Mouse (Mus musculus) right cerebral cortex, postnatal 14 days (tissue): Measurements from ENCODE around the gene Cnih3.

ENCODE experiments used
- DNase-seq: peaks from one replicate; pipeline ENCODE4 v3.0.0; 2022

The Cnih3 gene

DNA sequence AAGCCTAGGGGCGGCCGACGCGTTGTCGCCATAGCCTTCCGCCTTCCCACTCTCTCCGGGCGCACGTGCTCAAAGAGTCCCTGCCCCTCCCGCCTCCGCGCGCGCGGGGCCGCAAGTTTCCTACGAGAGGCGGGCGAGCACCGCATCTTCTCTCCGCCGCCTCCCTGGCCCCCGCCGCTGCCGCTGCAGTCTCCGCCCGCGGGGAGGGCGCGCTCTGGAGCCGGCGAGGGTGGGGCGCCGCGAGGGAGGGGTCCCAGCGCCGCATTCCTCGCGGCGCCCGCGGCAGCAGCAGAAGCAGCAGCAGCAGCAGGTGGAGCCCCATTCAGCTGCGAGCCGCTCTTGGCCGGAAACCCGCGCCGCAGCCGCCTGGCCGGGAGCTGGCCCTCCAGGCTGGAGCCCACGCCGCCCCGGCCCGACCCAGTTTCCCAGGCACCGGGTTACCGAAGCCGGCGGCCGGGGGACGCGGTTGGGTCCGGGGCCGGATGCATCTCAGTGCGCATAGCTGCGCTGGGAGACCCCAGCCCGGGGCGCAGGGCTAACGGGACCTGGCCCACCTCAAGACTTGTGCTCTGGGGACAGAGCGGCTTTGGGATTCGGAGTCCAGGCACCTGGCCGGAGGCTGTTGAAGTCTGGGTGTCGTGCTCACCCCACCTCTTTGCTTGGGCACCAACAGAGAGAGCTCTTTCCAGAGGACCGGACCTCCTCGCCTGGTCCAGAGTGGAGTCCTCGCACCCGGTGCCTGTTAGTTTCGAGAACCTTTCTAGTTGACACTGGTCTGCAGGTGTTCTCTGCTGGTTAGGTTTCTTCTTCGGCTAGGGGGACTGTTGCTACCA is at the start of gene Cnih3:
Gene Cnih3 (plus strand): TSS at position 262 of the 833 bp plus-strand sequence.
- peak; percentile 70 for DNase-seq

DNA sequence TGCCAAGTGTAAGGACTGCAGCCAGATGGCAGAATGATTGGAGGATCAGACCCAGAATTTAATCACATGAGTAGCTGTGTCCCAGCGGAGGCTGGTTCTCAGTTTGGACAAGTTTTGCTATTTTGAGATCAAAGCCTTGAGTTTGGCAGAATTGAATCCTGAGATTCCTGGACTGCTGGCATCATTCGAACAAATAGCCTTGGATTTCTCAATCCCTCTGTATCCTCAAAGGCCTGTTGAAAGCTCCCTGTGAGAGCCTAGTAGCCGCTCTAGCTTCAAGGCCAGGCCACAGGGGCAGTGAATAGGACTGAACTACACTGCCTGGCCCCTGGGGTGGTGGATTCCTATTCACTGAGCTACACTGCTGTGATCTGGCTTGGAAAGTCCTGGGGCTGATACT is 44.4 kb upstream of the Cnih3 start:
- no peak for DNase-seq

DNA sequence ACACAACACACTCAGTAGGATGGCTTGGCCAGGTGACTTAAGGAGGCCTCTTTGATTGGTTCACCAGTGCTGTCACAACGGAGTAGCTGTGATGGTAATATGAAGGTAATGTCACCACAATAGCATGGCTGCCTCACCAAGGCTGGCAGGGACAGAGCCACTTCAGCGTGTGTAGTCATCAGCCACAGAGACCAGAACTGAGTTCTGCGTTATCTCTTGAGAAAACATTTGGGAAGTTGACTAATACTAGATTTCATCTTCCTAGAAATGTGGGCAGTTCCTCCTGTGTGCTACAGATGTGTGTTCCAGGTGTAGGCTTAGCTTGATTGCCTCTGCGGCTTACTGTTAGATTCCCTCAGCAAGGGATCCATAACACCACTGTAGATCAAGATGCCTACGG is 41.7 kb upstream of the Cnih3 start:
- no peak for DNase-seq

DNA sequence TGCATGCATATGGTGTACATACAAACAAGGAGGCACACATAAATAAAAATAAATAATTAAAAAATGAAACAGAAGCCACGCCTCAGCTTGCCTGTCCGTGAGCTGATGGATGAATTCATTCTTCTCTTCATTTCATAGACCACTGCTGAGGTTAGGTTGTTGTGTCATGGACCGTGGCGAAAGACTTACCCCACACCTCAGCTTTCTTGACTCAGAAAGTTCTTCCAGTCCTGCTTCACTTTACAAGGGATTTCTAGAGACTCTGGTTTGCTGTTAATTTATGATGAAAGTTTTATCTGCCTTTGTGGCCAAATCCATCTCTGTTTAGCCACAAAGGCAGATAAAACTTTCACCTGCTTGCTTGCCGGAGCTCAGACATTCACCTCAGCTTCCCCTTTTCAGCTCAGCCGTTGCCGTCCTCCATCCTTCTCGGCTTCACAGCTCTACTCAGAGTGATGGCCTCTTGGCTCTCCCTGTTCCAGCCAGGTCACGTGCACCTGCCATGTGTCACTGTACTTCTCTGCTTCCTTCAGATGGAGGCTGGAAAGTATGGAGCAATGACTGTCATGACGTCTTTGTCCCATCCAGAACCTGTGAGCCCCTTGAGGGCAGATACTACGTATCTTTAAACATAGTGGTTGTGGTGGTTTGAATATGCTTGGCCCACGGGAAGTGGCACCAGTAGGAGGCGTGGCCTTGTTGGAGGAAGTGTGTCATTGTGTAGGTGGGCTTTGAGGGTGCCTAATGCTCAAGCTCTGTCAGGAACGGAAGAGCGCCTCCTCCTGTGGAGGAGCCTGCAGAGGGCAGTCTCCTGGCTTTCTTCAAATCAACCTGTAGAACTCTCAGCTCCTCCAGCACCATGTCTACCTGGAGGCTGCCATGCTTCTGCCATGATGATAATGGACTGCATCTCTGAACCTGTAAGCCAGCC is 40.0 kb upstream of the Cnih3 start:
- DNase-seq = no peak

DNA sequence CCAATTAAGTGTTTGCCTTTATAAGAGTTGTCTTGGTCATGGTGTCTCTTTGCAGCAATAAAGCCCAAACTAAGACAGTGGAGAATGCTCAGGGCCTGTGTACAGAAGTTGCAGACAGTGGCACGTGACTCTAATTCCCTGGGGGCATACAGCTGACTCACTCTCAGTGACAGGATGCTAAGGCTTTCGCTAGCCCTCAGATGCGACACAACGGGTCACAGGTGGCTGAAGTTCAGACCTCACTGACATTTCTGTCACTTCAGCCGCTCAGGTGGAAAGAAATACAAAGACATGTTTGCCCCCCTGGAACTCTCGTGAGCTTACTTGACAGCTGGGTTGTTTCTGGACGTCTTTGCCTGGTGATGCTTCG is 39.4 kb upstream of the Cnih3 start:
- DNase-seq = no peak

DNA sequence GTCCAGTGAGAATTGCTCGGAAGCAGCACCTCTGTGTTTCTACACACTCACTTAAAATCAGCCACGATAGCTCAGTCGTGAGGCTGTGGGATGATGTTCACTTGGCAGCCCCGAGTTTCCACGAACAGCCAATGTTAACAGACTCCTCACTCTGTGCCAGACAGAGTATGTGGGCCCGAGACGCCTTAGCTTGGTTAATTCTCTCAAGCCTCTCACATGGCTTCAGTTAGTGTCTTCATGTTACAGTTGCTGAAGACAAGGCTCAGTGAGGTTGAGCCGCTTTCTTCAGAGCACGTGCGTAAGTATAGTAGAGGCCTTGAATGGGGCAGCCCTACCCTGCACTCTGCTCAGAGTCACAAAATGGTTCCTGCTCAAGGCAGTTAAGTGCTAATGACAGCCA is 38.1 kb upstream of the Cnih3 start:
- DNase-seq = no peak

DNA sequence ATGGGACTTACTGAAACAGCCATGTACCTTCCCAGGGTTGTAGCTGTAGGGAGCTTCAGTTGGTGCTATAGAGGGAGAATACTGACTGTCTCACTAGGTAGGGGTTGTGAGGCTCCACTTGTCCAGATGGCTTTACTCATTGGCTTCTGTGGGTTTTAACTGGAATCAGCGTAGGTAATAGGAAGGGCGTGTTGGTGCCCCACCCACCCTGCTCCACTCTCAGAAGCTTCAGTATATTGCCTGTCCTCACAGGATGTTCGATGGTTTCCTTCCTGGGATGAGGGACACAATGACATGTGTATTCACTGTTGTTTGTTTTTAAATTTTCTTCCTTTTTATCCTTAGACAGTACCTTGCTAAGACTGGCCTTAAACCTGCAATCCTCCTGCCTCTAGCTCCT is 37.1 kb upstream of the Cnih3 start:
- DNase-seq = no peak

DNA sequence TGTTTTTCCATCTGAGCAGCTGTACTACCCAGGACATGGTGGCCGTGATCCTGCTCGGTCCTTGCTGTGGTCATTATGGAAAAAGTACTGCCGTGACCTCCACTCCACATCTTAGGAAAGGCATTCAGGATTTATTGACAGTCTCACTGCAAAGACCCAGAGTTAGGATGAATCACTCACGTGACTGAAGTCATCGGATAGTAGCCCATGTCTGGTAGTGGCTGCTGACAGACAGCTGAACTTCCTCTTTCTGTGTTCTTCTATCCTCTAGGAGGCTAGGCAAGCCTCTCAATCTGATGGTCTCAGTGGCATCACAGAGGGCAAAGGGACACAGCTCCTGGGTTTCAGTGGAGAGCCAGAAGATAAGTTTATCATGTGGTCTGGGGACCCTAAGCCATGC is 35.9 kb upstream of the Cnih3 start:
- DNase-seq = no peak

DNA sequence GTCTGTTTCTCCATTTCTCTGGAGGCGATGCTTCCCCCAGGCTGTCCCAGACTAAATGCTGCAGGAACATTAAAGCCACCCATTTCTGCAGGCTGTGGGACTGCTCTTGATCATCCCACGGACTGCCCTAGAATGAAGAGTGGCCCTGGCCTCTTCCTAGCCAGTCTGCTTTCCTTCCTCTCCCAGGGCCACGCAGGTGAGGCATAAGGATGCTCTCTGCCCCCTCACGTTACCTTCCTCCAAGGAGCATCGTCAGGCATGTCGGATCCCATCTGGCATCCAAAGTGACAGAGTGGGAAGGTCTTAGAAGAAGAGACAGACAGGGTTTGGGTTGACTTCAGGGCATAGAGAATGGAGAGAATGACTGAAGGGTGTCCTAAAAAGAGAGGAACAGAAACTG is 33.0 kb upstream of the Cnih3 start:
- no peak for DNase-seq

DNA sequence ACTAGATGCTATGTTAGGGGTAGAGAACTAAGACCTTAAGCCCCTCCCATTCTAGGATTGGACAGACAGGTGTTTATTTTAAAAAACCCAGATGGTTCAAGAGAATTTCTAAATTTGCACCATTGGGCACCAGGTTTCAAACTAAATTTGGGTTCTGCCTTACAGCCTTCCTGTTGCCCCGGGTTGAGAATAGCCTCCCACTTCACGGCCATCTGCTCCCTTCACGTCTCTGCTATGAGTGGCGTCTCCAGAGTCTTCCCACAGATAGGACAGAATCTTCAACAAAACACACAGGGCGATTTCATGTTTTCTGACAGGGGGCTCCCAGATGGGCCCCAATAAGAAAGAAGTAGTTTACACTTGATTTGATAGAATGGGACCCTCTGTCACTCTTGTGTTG is 31.3 kb upstream of the Cnih3 start:
- DNase-seq = no peak

DNA sequence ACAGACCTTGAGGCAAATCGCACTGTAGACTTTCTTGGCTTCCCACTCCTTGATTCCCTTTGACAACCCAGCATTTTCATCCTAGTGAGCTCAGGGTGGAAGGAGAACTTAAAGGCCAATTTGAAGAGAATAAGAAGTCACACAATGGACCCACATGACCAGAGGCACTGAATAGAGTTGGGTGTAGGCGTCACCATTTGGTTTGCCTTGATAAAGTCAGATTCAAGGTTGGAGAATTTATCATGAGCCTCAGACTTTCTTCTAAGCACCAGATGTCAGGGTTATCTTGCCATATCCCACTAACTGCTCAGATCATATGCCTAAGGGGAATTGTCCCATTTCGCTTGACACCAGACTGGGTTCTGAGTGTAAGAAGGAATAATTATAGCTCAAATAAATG is 29.3 kb upstream of the Cnih3 start:
- no peak for DNase-seq

DNA sequence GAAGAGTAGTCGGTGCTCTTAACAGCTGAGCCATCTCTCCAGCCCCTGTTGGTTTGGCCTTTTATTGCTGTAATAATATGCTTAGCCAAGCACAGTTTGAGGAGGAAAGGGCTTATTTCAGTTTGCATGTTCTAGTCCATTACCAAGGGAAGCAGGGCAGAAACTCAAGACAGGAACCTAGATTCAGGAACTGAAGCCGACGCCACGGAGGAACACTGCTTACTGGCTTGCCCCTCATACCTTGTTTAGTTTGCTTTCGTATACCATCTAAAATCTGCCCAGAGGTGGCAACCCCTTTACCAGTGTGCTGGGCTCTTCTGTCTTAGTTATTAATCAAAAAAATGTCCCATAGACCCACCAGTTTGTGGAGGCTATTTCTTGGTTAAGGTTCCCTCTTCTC is 25.3 kb upstream of the Cnih3 start:
- DNase-seq = no peak

DNA sequence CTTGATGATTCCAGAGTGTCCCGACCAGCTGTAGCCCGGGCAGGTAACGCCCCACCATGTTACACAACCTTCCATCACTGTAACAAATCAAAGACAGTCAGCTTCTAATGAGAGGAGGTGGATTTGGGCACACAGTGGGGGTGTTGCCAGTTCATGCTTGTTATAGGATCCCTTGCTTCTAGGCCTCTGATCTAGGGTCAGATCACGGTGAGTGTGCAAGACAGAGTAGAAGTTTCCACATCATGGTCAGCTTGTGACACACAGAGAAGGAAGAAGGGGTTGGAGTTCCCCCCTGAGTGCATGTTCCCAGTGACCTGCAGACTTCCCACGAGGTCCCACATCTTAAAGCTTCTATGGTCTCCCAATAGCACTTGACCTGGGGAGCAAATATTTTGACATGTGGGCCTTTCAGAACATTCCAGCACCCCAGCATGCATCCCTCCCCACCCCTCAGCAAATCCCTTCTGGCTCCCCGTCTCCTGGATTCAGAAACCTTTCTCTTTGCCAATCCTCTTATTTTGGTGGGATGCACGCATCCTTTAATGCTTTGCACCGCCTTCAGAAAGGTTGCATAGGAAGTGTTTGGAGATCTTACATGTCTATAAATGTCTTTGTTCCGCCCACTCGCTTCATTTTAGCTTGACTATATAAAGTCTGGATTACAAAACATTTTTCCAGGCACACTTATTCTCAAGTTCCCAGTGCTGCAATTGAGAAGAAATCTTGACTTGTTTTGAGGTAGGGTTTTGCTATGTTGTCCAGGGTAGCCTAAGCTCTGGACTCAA is 24.6 kb upstream of the Cnih3 start:
- no peak for DNase-seq

DNA sequence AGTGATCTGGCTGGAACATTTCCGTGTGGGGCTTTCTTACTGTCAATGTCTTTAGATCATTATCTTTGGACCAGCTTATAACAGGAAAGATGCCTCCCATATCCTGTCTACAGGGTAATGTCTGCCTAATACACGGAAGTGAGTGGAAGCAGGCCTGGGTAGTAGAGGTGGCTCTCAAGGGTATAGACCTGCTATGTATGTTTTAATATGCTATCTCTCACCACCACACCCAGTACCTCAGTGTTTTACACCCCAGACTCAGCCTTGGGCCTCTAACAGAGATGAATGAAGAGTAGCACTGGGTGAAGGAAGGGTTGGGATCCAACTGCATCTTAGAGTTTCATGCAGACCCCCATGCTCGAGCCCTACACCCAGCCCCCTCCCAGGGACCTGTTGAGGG is 23.3 kb upstream of the Cnih3 start:
- no peak for DNase-seq

DNA sequence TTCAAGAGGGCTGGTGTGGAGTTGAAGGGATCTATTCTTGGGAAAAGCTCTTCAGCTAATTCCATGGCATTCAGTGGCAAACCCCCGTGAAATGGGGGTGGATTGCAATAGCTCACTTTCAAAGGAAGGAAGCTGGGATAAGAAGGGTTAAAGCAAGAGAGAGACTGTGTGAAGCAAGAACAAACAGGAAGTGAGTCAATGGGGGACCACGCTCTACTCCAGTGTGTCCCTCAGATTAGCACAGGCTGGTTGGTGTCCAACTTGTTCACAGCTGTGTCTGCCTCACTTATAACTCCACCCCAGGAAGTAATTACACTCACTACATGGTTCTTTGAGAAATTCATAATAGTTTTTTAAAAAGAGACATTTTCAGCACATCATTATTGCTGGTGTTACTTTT is 19.8 kb upstream of the Cnih3 start:
- no peak for DNase-seq

DNA sequence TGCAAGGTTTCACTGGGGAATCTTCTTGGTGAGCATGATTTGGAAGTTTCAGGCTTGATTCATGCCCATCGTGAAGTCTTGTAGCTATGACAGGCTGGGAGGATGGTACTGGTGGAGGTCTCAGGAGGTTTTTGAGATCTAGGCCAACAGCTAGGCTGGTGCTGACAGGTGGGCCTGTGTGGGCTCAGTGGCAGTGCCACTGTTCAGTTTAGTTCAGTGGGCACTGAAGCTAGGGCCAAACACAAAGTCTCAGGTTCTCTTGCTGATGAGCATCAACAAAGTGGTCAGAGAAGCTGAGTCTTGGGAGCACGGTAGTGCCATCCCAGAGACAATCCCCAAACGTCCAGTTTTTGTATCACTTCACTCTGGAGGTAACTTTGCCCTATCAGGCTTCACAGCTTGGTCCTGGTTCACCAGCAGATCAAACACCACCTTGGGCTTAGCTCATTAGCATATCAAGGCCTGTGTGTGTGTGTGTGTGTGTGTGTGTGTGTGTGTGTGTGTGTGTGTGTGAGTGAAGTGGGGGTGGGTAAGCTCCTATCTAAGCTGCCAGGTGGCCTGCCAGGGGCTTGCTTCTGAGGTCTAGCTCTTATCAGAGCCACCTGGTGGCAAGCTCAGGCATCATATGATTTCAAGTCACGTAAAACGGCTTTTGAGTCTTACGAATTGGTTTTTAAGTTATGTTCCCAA is 18.0 kb upstream of the Cnih3 start:
- DNase-seq = no peak

DNA sequence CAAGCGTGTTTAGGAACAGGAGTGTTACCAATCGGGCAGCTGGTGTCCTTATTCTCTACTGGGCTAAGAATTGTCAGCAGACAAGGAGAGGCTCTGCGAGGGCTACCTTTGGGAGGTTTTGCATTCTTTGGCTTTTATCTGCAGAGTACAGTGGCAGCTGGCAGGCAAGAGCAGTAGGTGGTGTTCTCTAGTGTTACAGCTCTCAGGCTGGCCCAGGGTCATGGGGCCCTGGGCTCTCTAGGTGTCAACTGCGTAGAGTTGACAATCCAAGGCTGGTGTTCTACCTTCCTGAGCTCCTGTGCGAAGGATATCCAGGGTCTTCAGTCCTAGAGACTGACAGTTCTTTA is 17.4 kb upstream of the Cnih3 start:
- no peak for DNase-seq

DNA sequence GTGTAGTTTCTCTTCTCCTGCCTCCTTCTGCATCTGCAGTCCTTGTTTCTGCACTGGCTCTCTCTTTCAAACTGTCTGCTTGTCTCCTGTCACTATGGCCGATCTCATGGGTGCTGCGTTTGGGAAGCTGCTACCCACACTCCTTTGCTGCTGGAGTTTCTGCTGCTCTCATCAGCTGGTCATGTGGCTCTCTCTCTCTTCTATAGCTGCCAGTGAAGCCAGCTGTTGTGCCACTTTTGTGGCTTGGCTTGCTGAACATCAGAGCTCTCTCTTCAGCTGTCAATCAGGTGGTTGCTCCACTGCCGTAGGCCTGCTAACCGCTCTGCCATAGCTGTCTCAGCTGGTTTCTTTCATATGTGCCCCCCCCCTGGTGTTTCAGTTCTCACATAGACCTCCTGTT is 17.0 kb upstream of the Cnih3 start:
- no peak for DNase-seq

DNA sequence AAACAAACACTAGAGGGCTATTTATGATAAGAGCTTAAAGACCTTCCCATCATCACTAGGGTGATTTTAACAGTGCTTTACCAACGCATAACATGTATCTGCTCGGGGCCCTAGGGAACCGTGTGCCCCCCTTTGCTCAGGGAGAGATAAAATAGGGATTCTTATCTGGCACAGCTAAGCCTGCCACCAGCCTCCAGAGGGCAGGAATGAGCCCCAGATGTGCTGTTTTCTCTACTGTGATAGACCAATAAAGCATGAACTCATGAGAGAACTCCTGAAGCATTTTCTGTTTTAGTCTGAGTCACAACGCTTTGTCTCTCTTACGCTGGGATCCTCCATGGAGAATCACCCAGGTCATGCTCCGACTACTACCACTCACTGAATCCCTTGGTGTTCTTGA is 15.6 kb upstream of the Cnih3 start:
- DNase-seq = no peak

DNA sequence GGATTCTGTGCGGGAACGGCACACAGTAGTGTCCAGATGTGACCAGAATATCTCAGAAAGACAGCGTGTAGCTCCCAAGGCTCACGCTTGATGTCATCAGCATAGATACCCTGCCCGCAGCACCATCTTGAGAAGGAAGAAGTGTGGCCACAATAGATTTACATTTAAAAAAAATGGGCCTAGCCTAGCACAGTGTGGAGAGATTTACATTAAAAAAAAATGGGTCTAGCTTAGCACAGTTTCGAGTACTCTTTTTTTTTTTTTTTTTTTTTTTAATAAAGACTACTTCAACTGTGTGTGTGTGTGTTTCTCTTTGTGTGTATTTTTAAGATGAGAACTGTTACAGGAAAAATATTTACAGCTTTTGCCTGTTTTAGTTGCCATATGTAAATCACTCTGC is 13.3 kb upstream of the Cnih3 start:
- DNase-seq = no peak

DNA sequence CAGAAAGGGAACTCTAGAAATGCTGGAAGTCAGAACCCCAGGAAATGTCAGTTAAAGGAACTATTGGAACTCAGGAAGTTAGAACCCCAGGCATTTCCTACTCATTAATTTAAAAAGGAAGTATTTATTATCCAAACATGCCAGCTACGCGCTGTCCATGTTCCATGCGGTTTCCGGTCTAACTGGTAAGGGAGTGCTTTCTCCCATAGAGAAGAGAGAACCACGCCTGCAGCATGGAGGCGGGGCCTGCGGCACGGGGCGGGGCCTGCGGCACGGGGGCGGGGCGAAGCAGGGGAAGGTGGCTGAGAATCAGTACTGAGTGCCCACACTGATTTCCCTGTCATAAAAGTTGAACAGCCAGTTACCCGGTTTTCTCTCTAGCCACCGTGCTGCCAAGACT is 6.9 kb upstream of the Cnih3 start:
- DNase-seq = no peak

DNA sequence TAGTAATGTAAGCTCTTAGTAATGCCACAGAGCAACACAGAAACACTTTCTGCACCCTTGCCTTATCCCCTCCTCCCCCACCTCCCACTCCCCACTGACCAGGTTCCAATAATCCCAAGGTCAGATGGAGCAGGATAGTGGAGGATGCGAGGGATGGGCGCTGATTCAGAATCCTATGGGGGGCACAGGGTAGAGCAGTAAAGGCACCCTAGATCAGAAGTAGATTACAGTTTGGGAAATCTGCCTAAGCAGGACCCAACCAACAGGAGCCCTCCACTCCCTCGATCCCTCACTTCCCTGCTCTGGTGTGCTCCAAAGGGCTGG is 423 bp upstream of the Cnih3 start:
- DNase-seq = no peak
